In the genomic region with DNA sequence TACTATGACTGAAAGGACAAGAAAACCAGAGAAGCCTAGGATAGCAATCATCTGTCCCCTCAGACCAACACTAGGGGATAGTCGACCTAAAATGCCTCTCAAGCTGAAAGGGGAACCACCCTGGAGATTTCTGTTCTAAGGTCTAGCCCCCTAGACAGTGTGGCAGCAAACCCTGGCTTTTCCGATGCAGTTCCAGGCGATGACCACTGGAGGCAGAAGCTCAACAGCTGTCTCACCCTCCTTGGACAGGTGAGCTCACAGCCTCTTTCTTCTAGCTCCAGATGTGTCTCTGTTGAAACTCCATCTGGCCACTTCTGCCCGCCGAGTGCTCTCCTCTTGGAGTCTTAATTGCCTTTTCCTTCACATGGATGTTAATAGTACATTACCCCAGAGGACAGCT, we compare ENCODE assay signal across 7 mouse cellular contexts.
DNase-seq lines count a peak whose midpoint lies in the region; ATAC-seq lines count a peak whose summit lies in the region.

No protein-coding gene starts in this region.

- peaks cover 23% of the 10 kb centered on the region; the same call in 1 of the 2 replicates for H3K36me3 ChIP-seq in hindbrain, embryonic 15.5 days

- no peaks in the 10 kb centered on the region for H3K27me3 ChIP-seq in hindbrain, embryonic 15.5 days

- no peaks in the 10 kb centered on the region for H3K9me3 ChIP-seq in hindbrain, embryonic 15.5 days

- peak; percentile 19 for DNase-seq in left cerebral cortex, postnatal 4 days
- DNase-seq in left cerebral cortex, adult 9 months (ENCODE audit: low spot score in 2 of 2): no peak
- DNase-seq in NIH3T3 (ENCODE audit: low read depth): peak; percentile 60
- peak; percentile 20 for DNase-seq in cerebellum, adult 8-10 months
- DNase-seq in lung, postnatal 36 days: peak; percentile 72
- DNase-seq in thymus, adult 18-20 months: peak; percentile 24 to 35

- ATAC-seq in hindbrain, embryonic 15.5 days (ENCODE audit: low FRiP score, low read depth): peak; percentile 47; the same call in 1 of the 2 replicates

- intact Hi-C loops in left cerebral cortex, postnatal 4 days (cut with DNase I): no loop called here

- no peak overlapping the region for H3K9ac ChIP-seq in hindbrain, embryonic 15.5 days

- WGBS in hindbrain, embryonic 15.5 days: 52% methylated on average over 5 of the region's 5 CpGs

- no peaks in the 10 kb centered on the region for H3K4me1 ChIP-seq in hindbrain, embryonic 15.5 days (replicated peaks)

- no peak overlapping the region for H3K4me3 ChIP-seq in hindbrain, embryonic 15.5 days

- no peak overlapping the region for H3K27ac ChIP-seq in hindbrain, embryonic 15.5 days (replicated peaks)

- H3K4me2 ChIP-seq in hindbrain, embryonic 15.5 days: no peak overlapping the region

Comparison
In these comparisons a context has a peak if more than half of its experiments do, and no peak if none do; other contexts are left out.
1. DNase-seq: peak in left cerebral cortex, postnatal 4 days (single experiment), NIH3T3 (single experiment), cerebellum, adult 8-10 months (single experiment), lung, postnatal 36 days (single experiment) and thymus, adult 18-20 months (2 of 2); none in left cerebral cortex, adult 9 months (0 of 2).